Mouse (Mus musculus) lung, embryonic 14.5 days (tissue): ENCODE data around the gene Tpte. TPM values are rescaled to one million over a fixed set of nuclear protein-coding genes. Genes with fewer than 3 reads are reported as not detected.

Experiments
- ATAC-seq: fragments of 200-750 bp; cut with Nextera tagmentation; 2 replicates; pipeline ENCODE4 v1.8.0; 2017; ENCODE audit warnings: mild to moderate bottlenecking, moderate TSS enrichment, moderate library complexity; ENCODE audit not compliant: insufficient read depth
- DNase-seq: peaks from one replicate; pipeline ENCODE4 v3.0.0-alpha.2; 2015
- H3K27ac ChIP-seq: fragments of 300-500 bp; sonication (generic); 2 replicates; pipeline ENCODE4 v1.5.1; 2014; ENCODE audit warnings: low read depth, mild to moderate bottlenecking, moderate library complexity
- H3K27me3 ChIP-seq: fragments of 300-500 bp; sonication (generic); 2 replicates; pipeline ENCODE4 v1.6.1; 2014; ENCODE audit warnings: low read length, control low read depth; ENCODE audit not compliant: insufficient read depth
- H3K36me3 ChIP-seq: fragments of 300-500 bp; sonication (generic); 2 replicates; pipeline ENCODE4 v1.6.1; 2014; ENCODE audit warnings: control low read depth; ENCODE audit not compliant: insufficient read depth
- H3K4me1 ChIP-seq: fragments of 300-500 bp; sonication (generic); 2 replicates; pipeline ENCODE4 v1.6.1; 2014; ENCODE audit warnings: antibody characterized with exemption, control low read depth; ENCODE audit not compliant: insufficient read depth
- H3K4me2 ChIP-seq: fragments of 300-500 bp; sonication (generic); 2 replicates; pipeline ENCODE4 v1.6.1; 2014; ENCODE audit warnings: mild to moderate bottlenecking
- H3K4me3 ChIP-seq: fragments of 300-500 bp; sonication (generic); 2 replicates; pipeline ENCODE4 v1.5.1; 2014; ENCODE audit warnings: low read depth, low read length
- H3K9ac ChIP-seq: fragments of 300-500 bp; sonication (generic); 2 replicates; pipeline ENCODE4 v1.6.1; 2014
- H3K9me3 ChIP-seq: fragments of 300-500 bp; sonication (generic); 2 replicates; pipeline ENCODE4 v1.6.1; 2016; ENCODE audit warnings: low read depth, low read length, control low read depth
- CTCF ChIP-seq: IDR thresholded peaks from 2 replicates; pipeline ENCODE4 v1.5.1; 2016; ENCODE audit warnings: antibody characterized with exemption, low read depth
- WGBS: fragments of 180-500 bp; shearing (Covaris S2); extraction: QIAGEN DNeasy Blood & Tissue Kit; methylation state at CpG from one replicate; pipeline ENCODE4 v1.1.7; 2014; 5-methylcytosine and 5-hydroxymethylcytosine counted together
- polyA plus RNA-seq: library from polyadenylated mRNA; unstranded; fragments of >200 nt; fragmentation: Nextera tagmentation; extraction: Ambion mirVana; gene quantifications from 2 replicates; pipeline ENCODE4 v1.2.1, GENCODE M21; 2014

Tpte gene
- polyA plus RNA-seq: not detected in 2 replicates

GRCm38 (mm10) chr8:22282999-22283491 lies at the start of gene Tpte:
Gene Tpte, plus strand, starts transcription at chr8:22283441.
- 40% methylated on average over 2 of the region's 2 CpGs for WGBS
- Histone ChIP-seq H3K4me2 (no peak within 1 kb of the TSS), H3K9ac (no peak within 1 kb of the TSS), H3K4me3 (no peak within 1 kb of the TSS), H3K27ac (no peak within 1 kb of the TSS), H3K9me3 (no peaks in the 10 kb centered on the region), H3K4me1 (no peaks in the 10 kb centered on the region), H3K27me3 (no peaks in the 10 kb centered on the region), H3K36me3 (no peaks in the 10 kb centered on the region)
- no peak for ATAC-seq
- no peak for TF ChIP-seq CTCF
- no peak for DNase-seq

DNA sequence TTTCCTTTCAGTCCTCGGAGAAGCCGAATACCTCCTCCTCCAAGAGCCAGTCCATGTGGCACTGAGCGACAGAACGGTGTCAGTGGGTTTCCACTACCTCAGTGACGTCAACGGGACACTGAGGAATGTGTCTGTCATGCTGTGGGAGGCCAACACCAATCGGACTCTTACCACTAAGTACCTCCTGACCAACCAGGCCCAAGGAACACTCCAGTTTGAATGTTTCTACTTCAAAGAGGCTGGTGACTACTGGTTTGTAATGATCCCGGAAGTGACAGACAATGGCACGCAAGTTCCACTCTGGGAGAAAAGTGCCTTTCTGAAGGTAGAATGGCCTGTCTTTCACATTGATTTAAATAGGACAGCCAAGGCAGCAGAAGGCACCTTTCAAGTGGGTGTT lies 40.3 kb upstream of the Tpte start:
- no peak overlapping the region for H3K27ac ChIP-seq
- WGBS: 88% methylated on average over 9 of the region's 9 CpGs
- TF ChIP-seq CTCF: no peak

DNA sequence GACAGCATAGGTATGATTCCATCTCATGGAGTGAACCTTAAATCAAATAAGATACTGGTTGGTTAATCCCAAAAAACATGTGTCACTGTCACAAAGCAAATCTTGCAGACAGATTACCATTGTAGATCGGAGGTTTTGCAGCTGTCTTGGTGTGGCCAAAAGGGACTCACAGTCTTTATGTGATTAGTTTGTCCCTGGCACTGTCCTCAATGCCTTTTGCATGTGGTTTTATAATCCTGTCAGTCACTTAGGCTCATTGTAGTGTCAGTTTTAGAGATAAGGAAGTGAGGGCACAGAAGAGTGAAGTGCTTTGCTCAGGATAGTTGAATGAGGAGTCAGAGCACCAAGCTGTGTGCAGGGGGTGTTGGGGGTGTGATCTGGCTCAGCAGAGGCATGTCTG lies 37.6 kb upstream of the Tpte start:
- no peaks in the 10 kb centered on the region for H3K9me3 ChIP-seq
- ATAC-seq (no peak), DNase-seq (no peak)
- no peak for TF ChIP-seq CTCF
- H3K27ac ChIP-seq: no peak overlapping the region
- H3K4me2 ChIP-seq: no peak overlapping the region
- 42% methylated on average over 1 of the region's 1 CpGs for WGBS
- no peak overlapping the region for H3K9ac ChIP-seq
- no peaks in the 10 kb centered on the region for H3K27me3 ChIP-seq
- peaks cover 4% of the 10 kb centered on the region; the same call in 1 of the 2 replicates for H3K36me3 ChIP-seq
- H3K4me1 ChIP-seq: no peaks in the 10 kb centered on the region
- no peak overlapping the region for H3K4me3 ChIP-seq

More for the DNA sequence above, 40.3 kb upstream of the Tpte start:
- no peaks in the 10 kb centered on the region for H3K4me1 ChIP-seq
- ATAC-seq: no peak
- H3K4me2 ChIP-seq: no peak overlapping the region
- no peak for DNase-seq
- no peak overlapping the region for H3K4me3 ChIP-seq
- H3K36me3 ChIP-seq: peaks cover 4% of the 10 kb centered on the region; the same call in 1 of the 2 replicates
- H3K27me3 ChIP-seq: no peaks in the 10 kb centered on the region
- H3K9ac ChIP-seq: no peak overlapping the region
- H3K9me3 ChIP-seq: no peaks in the 10 kb centered on the region

- Histone ChIP-seq H3K9ac (no peak overlapping the region), H3K27me3 (no peaks in the 10 kb centered on the region), H3K4me3 (no peak overlapping the region), H3K4me1 (no peaks in the 10 kb centered on the region), H3K27ac (no peak overlapping the region), H3K36me3 (peaks cover 2% of the 10 kb centered on the region; the same call in 1 of the 2 replicates), H3K4me2 (no peak overlapping the region), H3K9me3 (no peaks in the 10 kb centered on the region)
- no peak for TF ChIP-seq CTCF
- no peak for ATAC-seq
- 89% methylated on average over 12 of the region's 12 CpGs for WGBS
- no peak for DNase-seq
These were observed 35.3 kb upstream of the Tpte start for GRCm38 (mm10) chr8:22247956-22248355.

- H3K27ac ChIP-seq: no peak overlapping the region
- H3K4me3 ChIP-seq: no peak overlapping the region
- ATAC-seq: no peak
- no peak overlapping the region for H3K9ac ChIP-seq
- no peak for TF ChIP-seq CTCF
- 68% methylated on average over 9 of the region's 9 CpGs for WGBS
- H3K4me2 ChIP-seq: no peak overlapping the region
- no peaks in the 10 kb centered on the region for H3K4me1 ChIP-seq
- H3K27me3 ChIP-seq: no peaks in the 10 kb centered on the region
- DNase-seq: no peak
- H3K36me3 ChIP-seq: no peaks in the 10 kb centered on the region
- H3K9me3 ChIP-seq: no peaks in the 10 kb centered on the region
These were observed 34.2 kb upstream of the Tpte start for GRCm38 (mm10) chr8:22249080-22249479.

DNA sequence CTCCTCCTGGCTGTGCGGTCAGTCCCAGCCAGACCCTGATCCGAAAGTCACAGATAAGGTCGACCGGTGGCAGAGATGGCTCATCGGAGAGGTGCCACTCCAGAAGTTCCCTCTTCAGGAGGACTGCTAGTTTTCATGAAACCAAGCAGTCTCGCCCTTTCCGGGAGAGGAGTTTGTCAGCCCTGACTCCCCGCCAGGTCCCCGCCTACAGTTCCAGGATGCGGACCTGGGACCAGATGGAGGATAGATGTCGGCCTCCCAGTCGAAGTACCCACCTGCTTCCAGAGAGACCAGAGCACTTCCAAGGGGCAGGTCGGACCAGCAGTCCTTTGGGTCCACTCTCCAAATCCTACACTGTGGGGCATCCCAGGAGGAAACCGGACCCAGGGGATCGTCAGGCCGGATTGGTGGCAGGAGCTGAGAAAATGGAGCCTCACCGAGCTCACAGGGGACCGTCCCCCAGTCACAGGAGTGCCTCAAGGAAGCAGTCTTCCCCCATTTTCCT lies 24.2 kb upstream of the Tpte start:
- WGBS: 82% methylated on average over 18 of the region's 18 CpGs
- H3K27ac ChIP-seq: no peak overlapping the region
- no peak overlapping the region for H3K9ac ChIP-seq
- H3K36me3 ChIP-seq: peaks cover 10% of the 10 kb centered on the region; the same call in 1 of the 2 replicates
- DNase-seq: no peak
- no peak overlapping the region for H3K4me2 ChIP-seq
- TF ChIP-seq CTCF: no peak
- H3K27me3 ChIP-seq: no peaks in the 10 kb centered on the region
- H3K4me1 ChIP-seq: no peaks in the 10 kb centered on the region
- ATAC-seq: no peak
- no peak overlapping the region for H3K4me3 ChIP-seq
- H3K9me3 ChIP-seq: 0 out of 2 replicates have a peak, but pooled peaks cover 2% of the 10 kb centered on the region

GRCm38 (mm10) chr8:22259531-22259930 lies 23.7 kb upstream of the Tpte start:
- Histone ChIP-seq H3K4me2 (no peak overlapping the region), H3K27ac (no peak overlapping the region), H3K27me3 (no peaks in the 10 kb centered on the region), H3K9me3 (no peaks in the 10 kb centered on the region), H3K4me3 (no peak overlapping the region), H3K9ac (no peak overlapping the region), H3K36me3 (peaks cover 10% of the 10 kb centered on the region; the same call in 1 of the 2 replicates), H3K4me1 (no peaks in the 10 kb centered on the region)
- WGBS: 80% methylated on average over 12 of the region's 12 CpGs
- DNase-seq: no peak
- no peak for TF ChIP-seq CTCF
- ATAC-seq: 0 out of 2 replicates have a peak, but pooled peaks have one; percentile 19
